Mouse (Mus musculus) neural tube, postnatal 0 days (tissue): ENCODE results near the gene Map2k4. TPM values are rescaled to one million over a fixed set of nuclear protein-coding genes. Genes with fewer than 3 reads are reported as not detected.
A peak's percentile ranks its signal among the peaks of the same experiment; 100 is the strongest.

Source experiments
- microRNA counts: library from miRNA; unstranded; fragments of <30 nt; microRNA quantifications from one replicate; lab custom pipeline; 2015
- microRNA-seq: library from miRNA; unstranded; fragments of <30 nt; microRNA quantifications from one replicate; pipeline ENCODE4, GENCODE M21; 2016
- polyA plus RNA-seq: library from polyadenylated mRNA; unstranded; fragments of >200 nt; fragmentation: Nextera tagmentation; extraction: Ambion mirVana; gene quantifications from 2 replicates; pipeline ENCODE4 v1.2.1, GENCODE M21; 2015

The Map2k4 gene
- polyA plus RNA-seq: 134 and 138 TPM in 2 replicates

DNA sequence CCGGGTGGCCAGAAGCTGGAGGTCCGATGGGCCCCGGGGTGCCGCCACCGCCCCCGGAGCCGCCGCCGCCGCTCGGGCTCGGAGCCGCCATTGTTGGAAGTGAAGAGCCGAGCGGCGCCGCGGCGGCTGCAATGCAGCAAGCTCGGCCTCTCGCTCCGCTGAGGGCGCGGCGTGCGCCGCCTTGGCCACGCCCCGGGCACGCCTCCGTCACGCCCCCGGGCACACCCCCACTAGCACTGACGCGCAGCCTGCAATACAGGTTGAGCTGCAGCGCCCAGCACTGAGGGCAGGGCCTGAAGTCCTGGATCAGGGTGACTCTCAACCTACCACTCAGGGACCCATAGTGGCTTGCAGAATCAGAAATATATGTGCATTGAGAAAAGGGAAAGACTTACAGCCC is at the start of gene Map2k4:
Gene Map2k4, minus strand, starts transcription at position 144 of the 400 bp plus-strand sequence.

DNA sequence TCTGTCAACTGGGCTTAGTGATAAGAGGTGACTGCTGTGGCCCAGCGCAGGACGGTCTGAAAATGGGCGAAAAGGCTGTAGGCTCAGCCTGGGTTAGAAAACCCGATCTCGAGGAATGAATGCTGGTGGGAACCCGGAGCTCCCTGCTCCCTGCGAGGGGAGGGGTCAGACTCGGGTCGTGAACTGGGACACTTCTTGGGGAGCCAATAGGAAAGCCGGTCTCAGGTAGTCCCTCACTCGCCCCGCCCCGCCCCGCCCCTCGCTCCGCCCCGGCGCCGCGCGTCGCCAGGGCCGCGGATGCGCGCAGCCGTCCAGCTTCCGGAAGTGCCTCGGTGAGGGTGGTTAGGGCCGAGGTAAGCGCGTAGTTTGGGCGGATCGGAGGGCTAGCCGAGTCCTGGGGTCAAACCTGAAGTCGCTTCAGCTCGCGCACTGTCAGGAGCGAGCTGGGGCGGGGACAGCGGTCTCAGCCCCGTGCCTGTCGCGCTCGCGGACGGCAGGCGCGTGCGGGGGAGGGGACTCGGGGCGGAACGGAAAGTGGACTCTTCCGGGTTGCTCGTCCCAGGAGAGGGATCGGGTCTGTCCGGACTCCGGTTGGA is 18.9 kb upstream of the Map2k4 start, which contains the start of gene Zkscan6:
Gene Zkscan6, plus strand, starts transcription at position 267 of the 596 bp plus-strand sequence.

MicroRNAs within 50 kb of the gene (microRNA counts, 519-probe panel; counts per million panel counts)
- microRNA mmu-miR-744 (lab: Ali Mortazavi, UCI): 40.5 counts per million

Small RNA genes lying within 50 kb of the gene (microRNA-seq; reads per million reads assigned to microRNA genes)
- gene Mir744: 3,823 reads per million, percentile 90 among the genes with 10 or more reads in this experiment

Other genes starting within 250 kb of the Map2k4 start
- gene Zkscan6, start 18.9 kb upstream of the Map2k4 start, polyA plus RNA-seq: 10.7 and 11.7 TPM in 2 replicates